Mouse (Mus musculus): ENCODE results near the gene Grin2d. TPM values are rescaled to one million over a fixed set of nuclear protein-coding genes. Genes with fewer than 3 reads are reported as not detected.
A peak's percentile ranks its signal among the peaks of the same experiment; 100 is the strongest.
"Not testable (repeated sequence)": the region's sequence is repeated elsewhere in the genome, so short reads cannot be mapped to it uniquely, and the experiment has no call there.

Gene Grin2d
- polyA plus RNA-seq, 1 experiment from 2014 or later = 0.07 TPM

DNA sequence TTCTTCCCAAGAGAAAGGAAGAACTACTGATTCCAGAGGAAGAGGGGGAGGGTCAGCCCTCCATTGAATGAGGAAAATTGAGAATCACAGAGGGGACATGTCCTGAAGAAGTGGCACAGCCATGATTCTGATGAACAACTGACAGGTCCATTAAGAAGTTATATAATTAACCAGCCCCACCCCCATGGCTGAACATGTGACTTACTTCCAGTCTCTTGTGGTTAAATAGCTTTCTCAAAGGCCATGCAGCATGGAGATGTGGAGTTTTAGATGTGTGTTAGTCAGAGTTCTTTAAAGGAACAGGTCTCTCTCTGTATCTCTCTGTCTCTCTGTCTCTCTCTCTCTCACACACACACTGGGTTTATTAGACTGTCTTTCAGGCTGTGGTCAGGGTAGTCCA is 30.2 kb upstream of the Grin2d start:
- no peaks in the 10 kb centered on the region; the same call in 1 of the 2 replicates for H3K9me3 ChIP-seq (ENCODE audit: control insufficient read depth, low read length)
- DNase-seq (ENCODE audit: low spot score) (no peak), ATAC-seq (ENCODE audit: insufficient number of reproducible peaks, low FRiP score, low TSS enrichment, low read depth) (no peak)
- no peak overlapping the region for H3K4me3 ChIP-seq (ENCODE audit: low read depth, low read length)
- H3K4me2 ChIP-seq (ENCODE audit: low read depth, severe bottlenecking) = no peak overlapping the region
- H3K4me1 ChIP-seq (ENCODE audit: control insufficient read depth, insufficient read depth, low read length) = no peaks in the 10 kb centered on the region
- peaks cover 5% of the 10 kb centered on the region; the same call in 1 of the 2 replicates for H3K36me3 ChIP-seq (ENCODE audit: control insufficient read depth, insufficient read depth, low read length)
- H3K27ac ChIP-seq (replicated peaks; ENCODE audit: low read depth, low read length) = no peak overlapping the region
- H3K27me3 ChIP-seq (ENCODE audit: control insufficient read depth, insufficient read depth, low read length) = no peaks in the 10 kb centered on the region
- no peak overlapping the region for H3K9ac ChIP-seq (ENCODE audit: low read length)

DNA sequence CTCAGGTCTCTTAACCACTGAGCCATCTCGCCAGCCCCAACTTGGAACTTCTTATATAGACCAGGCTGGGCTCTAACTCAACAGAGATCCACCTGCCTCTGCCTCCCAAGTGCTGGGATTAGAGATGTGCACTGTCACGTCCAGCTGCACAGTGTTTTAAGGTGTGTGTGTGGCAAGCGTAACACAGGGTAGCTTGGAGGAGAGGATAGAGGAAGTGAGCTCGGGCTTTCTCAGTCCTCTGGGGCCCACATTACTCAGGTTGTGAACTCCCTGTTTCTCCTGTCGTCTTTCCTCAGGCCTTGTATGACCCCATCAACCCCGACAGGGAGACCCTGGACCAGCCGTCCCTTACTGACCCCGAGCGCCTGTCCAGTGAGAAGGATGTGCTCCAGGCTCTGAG is 28.4 kb upstream of the Grin2d start:
- H3K36me3 ChIP-seq (ENCODE audit: control insufficient read depth, insufficient read depth, low read length) = peaks cover 5% of the 10 kb centered on the region; the same call in 1 of the 2 replicates
- no peak overlapping the region for H3K27ac ChIP-seq (replicated peaks; ENCODE audit: low read depth, low read length)
- no peaks in the 10 kb centered on the region for H3K27me3 ChIP-seq (ENCODE audit: control insufficient read depth, insufficient read depth, low read length)
- no peak for DNase-seq (ENCODE audit: low spot score)
- ATAC-seq (ENCODE audit: insufficient number of reproducible peaks, low FRiP score, low TSS enrichment, low read depth) = no peak
- 89% methylated on average over 9 of the region's 9 CpGs for WGBS
- no peaks in the 10 kb centered on the region; the same call in 1 of the 2 replicates for H3K9me3 ChIP-seq (ENCODE audit: control insufficient read depth, low read length)
- no peak overlapping the region for H3K4me2 ChIP-seq (ENCODE audit: low read depth, severe bottlenecking)
- no peak overlapping the region for H3K9ac ChIP-seq (ENCODE audit: low read length)
- no peak overlapping the region for H3K4me3 ChIP-seq (ENCODE audit: low read depth, low read length)
- no peaks in the 10 kb centered on the region for H3K4me1 ChIP-seq (ENCODE audit: control insufficient read depth, insufficient read depth, low read length)

DNA sequence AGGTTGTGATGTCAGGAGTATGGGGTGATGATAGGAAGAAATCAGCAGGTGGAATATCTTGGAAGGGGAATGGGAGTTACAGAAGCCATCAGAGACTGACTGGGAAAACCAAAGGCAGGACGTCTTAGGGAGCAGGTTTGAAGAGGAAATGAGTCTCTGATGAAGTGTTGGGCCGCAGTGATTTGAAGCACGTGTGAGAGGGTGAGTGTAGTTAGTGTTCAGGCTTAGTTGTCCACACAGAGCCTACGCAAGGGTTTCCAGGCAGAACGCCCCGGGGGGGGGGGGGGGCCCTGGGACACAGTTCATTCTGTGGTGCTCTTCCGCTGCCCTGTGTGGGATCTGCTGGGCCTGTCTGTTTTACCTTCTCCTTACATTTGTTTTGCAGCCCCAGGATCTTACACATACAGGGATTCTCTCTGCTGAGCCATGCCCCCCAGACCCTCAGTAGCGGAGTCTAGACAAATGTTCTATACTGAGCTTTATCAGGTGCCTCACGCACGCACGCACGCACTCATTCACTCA is 24.4 kb upstream of the Grin2d start:
- Histone ChIP-seq H3K27ac (replicated peaks; ENCODE audit: low read depth, low read length) (no peak overlapping the region), H3K4me1 (ENCODE audit: control insufficient read depth, insufficient read depth, low read length) (no peaks in the 10 kb centered on the region), H3K36me3 (ENCODE audit: control insufficient read depth, insufficient read depth, low read length) (no peaks in the 10 kb centered on the region), H3K9me3 (ENCODE audit: control insufficient read depth, low read length) (no peaks in the 10 kb centered on the region), H3K9ac (ENCODE audit: low read length) (no peak overlapping the region), H3K4me3 (ENCODE audit: low read depth, low read length) (no peak overlapping the region), H3K27me3 (ENCODE audit: control insufficient read depth, insufficient read depth, low read length) (no peaks in the 10 kb centered on the region), H3K4me2 (ENCODE audit: low read depth, severe bottlenecking) (no peak overlapping the region; the same call in 1 of the 2 replicates)
- DNase-seq (ENCODE audit: low spot score) = peak; percentile 58
- 63% methylated on average over 12 of the region's 12 CpGs for WGBS
- no peak for ATAC-seq (ENCODE audit: insufficient number of reproducible peaks, low FRiP score, low TSS enrichment, low read depth)

DNA sequence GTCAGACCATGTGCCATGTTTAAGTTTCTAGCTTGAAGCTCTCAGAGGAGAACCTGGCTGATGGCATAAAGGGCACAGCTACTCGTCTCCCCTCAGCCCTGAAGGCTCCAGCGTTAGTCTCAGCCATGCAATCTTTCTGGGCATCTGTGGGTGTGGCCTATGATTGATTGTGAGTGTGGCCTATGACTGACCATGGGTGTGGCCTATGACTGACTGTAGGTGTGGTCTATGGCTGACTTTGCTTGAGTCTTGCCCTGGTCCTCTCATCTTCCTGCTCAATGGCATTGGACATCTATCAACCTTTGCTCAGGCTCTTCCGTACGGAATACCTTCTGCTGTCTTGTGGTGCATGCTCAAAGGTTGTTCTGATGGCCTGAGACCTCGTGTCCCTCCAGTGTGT is 23.4 kb upstream of the Grin2d start:
- H3K9ac ChIP-seq (ENCODE audit: low read length) = no peak overlapping the region
- no peak overlapping the region for H3K27ac ChIP-seq (replicated peaks; ENCODE audit: low read depth, low read length)
- no peak overlapping the region for H3K4me2 ChIP-seq (ENCODE audit: low read depth, severe bottlenecking)
- H3K4me3 ChIP-seq (ENCODE audit: low read depth, low read length) = no peak overlapping the region
- DNase-seq (ENCODE audit: low spot score) (no peak), ATAC-seq (ENCODE audit: insufficient number of reproducible peaks, low FRiP score, low TSS enrichment, low read depth) (no peak)
- no peaks in the 10 kb centered on the region for H3K36me3 ChIP-seq (ENCODE audit: control insufficient read depth, insufficient read depth, low read length)
- no peaks in the 10 kb centered on the region for H3K4me1 ChIP-seq (ENCODE audit: control insufficient read depth, insufficient read depth, low read length)
- no peaks in the 10 kb centered on the region for H3K27me3 ChIP-seq (ENCODE audit: control insufficient read depth, insufficient read depth, low read length)
- WGBS = 47% methylated on average over 5 of the region's 5 CpGs
- no peaks in the 10 kb centered on the region for H3K9me3 ChIP-seq (ENCODE audit: control insufficient read depth, low read length)

DNA sequence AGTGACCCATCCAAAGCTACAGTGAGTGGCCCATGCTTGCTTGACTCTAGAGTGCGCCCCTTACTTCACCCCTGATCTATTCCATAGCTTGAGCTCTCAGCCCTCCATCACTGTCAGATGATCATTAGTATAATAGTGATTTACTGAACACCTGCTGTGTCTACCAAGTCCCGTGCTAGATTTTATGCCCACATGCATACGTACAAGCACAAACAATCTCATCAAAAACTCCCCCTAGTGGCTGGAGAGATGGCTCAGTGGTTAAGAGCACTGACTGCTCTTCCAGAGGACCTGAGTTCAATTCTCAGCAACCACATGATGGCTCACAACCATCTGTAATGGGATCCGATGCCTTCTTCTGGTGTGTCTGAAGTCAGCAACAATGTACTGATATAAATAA is 19.9 kb upstream of the Grin2d start:
- H3K36me3 ChIP-seq (ENCODE audit: control insufficient read depth, insufficient read depth, low read length); ATAC-seq (ENCODE audit: insufficient number of reproducible peaks, low FRiP score, low TSS enrichment, low read depth); DNase-seq (ENCODE audit: low spot score); H3K27me3 ChIP-seq (ENCODE audit: control insufficient read depth, insufficient read depth, low read length); H3K27ac ChIP-seq (replicated peaks; ENCODE audit: low read depth, low read length); H3K9me3 ChIP-seq (ENCODE audit: control insufficient read depth, low read length); H3K4me1 ChIP-seq (ENCODE audit: control insufficient read depth, insufficient read depth, low read length); H3K4me3 ChIP-seq (ENCODE audit: low read depth, low read length); H3K9ac ChIP-seq (ENCODE audit: low read length): not testable (repeated sequence)
- peak overlapping the region; percentile 71; the same call in 1 of the 2 replicates for H3K4me2 ChIP-seq (ENCODE audit: low read depth, severe bottlenecking)
- 56% methylated on average over 4 of the region's 4 CpGs for WGBS

DNA sequence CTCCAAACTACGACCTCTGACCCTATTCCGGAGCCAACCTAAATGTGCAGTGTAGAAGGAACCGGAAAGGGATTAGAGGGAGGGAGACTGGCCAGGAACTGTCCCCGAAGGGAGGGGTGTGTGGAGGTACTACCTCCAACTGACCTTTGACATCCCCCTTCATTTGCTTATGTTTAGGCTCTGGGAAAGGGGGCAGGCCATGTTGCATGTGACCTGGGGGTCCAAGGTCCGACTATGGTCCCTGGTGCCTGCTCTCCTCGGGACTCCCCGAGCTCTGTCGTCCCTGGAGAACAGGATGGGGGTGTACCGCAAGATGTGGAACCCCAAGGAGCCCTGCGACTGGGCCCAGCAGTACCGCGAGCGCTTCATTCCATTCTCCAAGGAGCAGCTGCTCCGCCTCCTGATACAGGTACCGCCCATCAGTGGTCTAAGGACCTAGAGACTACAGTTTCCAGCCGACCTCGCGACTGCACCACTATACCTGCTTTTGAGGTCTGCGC is 19.1 kb upstream of the Grin2d start:
- H3K4me1 ChIP-seq (ENCODE audit: control insufficient read depth, insufficient read depth, low read length) = no peaks in the 10 kb centered on the region
- peak overlapping the region; percentile 71 for H3K4me2 ChIP-seq (ENCODE audit: low read depth, severe bottlenecking)
- ATAC-seq (ENCODE audit: insufficient number of reproducible peaks, low FRiP score, low TSS enrichment, low read depth) = peak; percentile 65
- WGBS = 1% methylated on average over 19 of the region's 19 CpGs
- H3K27ac ChIP-seq (replicated peaks; ENCODE audit: low read depth, low read length) = no peak overlapping the region; the same call in 1 of the 2 replicates
- no peaks in the 10 kb centered on the region for H3K36me3 ChIP-seq (ENCODE audit: control insufficient read depth, insufficient read depth, low read length)
- H3K9me3 ChIP-seq (ENCODE audit: control insufficient read depth, low read length) = no peaks in the 10 kb centered on the region
- DNase-seq (ENCODE audit: low spot score) = peak; percentile 66
- H3K9ac ChIP-seq (ENCODE audit: low read length) = peak overlapping the region; percentile 58
- peak overlapping the region; percentile 32 for H3K4me3 ChIP-seq (ENCODE audit: low read depth, low read length)
- H3K27me3 ChIP-seq (ENCODE audit: control insufficient read depth, insufficient read depth, low read length) = no peaks in the 10 kb centered on the region

DNA sequence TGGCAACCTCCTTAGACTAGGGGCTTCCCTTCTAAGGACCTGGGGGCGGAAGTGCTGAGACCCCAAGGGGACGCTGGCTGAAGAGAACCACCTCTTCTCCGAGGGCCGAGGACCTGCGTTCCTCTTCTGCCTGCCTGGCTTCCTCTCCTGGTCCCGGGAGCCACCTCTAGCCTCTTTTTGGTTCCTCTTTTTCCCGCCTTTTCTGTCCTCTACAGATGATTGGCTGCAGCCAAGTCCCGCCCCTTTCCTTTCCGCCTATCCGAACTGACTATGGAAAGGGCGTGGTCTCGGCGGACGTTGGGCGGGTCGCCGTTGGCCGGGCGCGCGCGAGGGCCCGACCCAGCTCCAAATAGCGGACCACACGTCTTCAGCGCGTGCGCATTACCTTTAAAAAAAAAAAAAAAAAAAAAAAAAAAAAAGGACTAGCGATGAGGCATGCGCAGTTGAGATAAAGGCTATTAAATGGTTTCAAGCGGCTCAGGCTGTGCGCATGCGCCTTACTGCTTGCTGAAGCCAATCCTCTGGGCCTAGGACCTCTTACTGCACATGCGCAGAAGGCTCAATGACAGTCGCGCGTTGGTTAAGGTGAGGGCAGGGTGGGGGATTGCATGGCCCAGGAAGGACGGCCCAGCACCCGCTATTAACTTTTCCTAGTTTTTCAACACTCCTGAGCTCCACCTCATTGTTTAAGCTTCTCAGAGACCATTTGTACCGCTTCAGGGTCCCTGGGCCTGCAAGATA is 18.5 kb upstream of the Grin2d start, which contains the start of the genes Syngr4 and Tmem143:
TSS of gene Syngr4 (minus strand) at position 198 of the 741 bp plus-strand sequence.
TSS of gene Tmem143 (plus strand) at position 425 of the 741 bp plus-strand sequence.
- ATAC-seq (ENCODE audit: insufficient number of reproducible peaks, low FRiP score, low TSS enrichment, low read depth) = peak; percentile 83
- Histone ChIP-seq H3K4me1 (ENCODE audit: control insufficient read depth, insufficient read depth, low read length) (no peaks in the 10 kb centered on the region), H3K27ac (replicated peaks; ENCODE audit: low read depth, low read length) (no peak within 1 kb of the TSS; the same call in 1 of the 2 replicates), H3K27me3 (ENCODE audit: control insufficient read depth, insufficient read depth, low read length) (no peaks in the 10 kb centered on the region), H3K36me3 (ENCODE audit: control insufficient read depth, insufficient read depth, low read length) (no peaks in the 10 kb centered on the region), H3K9me3 (ENCODE audit: control insufficient read depth, low read length) (no peaks in the 10 kb centered on the region), H3K4me2 (ENCODE audit: low read depth, severe bottlenecking) (peak within 1 kb of the TSS; percentile 71), H3K4me3 (ENCODE audit: low read depth, low read length) (peak within 1 kb of the TSS; percentile 32), H3K9ac (ENCODE audit: low read length) (peak within 1 kb of the TSS; percentile 58)
- WGBS = 1% methylated on average over 40 of the region's 40 CpGs
- DNase-seq (ENCODE audit: low spot score) = peak; percentile 96

DNA sequence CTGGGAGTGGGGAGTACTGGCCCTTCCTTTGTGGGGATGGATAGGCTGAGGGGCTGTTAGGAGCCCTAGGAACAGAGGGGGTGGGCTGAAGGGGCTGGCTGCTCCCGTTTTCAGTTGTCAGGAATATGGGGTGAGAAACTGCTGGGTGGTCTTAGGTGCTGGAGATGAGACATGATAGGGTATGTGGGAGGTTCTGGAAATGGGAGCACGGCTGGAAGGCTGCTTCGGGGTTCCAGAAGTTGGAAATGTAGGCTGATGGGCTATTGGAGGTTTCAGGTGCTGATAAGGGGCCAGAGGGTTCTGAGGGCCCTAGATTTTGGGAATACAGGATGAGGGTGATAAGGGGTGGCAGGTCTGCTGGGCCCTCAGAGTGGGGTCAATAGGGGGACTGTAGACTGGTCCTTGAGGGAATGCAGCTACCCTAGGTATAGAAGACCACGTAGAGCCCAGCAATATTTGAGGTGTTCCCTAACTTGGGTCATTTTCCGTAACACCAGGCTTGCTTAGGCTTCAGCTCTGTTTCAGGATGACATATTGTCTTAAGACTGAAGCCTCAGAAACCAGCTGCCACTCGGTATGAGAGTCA is 17.8 kb upstream of the Grin2d start:
- no peak for ATAC-seq (ENCODE audit: insufficient number of reproducible peaks, low FRiP score, low TSS enrichment, low read depth)
- Histone ChIP-seq H3K36me3 (ENCODE audit: control insufficient read depth, insufficient read depth, low read length) (no peaks in the 10 kb centered on the region), H3K9me3 (ENCODE audit: control insufficient read depth, low read length) (no peaks in the 10 kb centered on the region), H3K27me3 (ENCODE audit: control insufficient read depth, insufficient read depth, low read length) (no peaks in the 10 kb centered on the region), H3K9ac (ENCODE audit: low read length) (no peak overlapping the region), H3K27ac (replicated peaks; ENCODE audit: low read depth, low read length) (no peak overlapping the region), H3K4me2 (ENCODE audit: low read depth, severe bottlenecking) (peak overlapping the region; percentile 34), H3K4me3 (ENCODE audit: low read depth, low read length) (peak overlapping the region; percentile 16; the same call in 1 of the 2 replicates), H3K4me1 (ENCODE audit: control insufficient read depth, insufficient read depth, low read length) (no peaks in the 10 kb centered on the region)
- no peak for DNase-seq (ENCODE audit: low spot score)
- 70% methylated on average over 6 of the region's 6 CpGs for WGBS
